Mouse (Mus musculus) CH12.LX (cell line): ENCODE results near the gene Ficd. TPM values are rescaled to one million over a fixed set of nuclear protein-coding genes. Genes with fewer than 3 reads are reported as not detected.

Experiments used
- DNase-seq: peaks from one replicate; pipeline ENCODE4 v3.0.0-alpha.2; 2013; ENCODE audit errors: extremely low read depth
- H3K27ac ChIP-seq: 2 replicates; pipeline ENCODE4 v1.5.1; 2012; ENCODE audit warnings: low read depth, mild to moderate bottlenecking, control low read depth, moderate library complexity; ENCODE audit not compliant: insufficient read depth
- H3K27me3 ChIP-seq: replicated peaks from 2 replicates; pipeline ENCODE3; 2012; ENCODE audit warnings: inconsistent platforms
- H3K36me3 ChIP-seq, 2 experiments: replicated peaks in 1 of 2; 2 replicates each; pipeline versions ENCODE3 to v1.6.1; 2012; ENCODE audit warnings: inconsistent platforms in 1 of 2, low read length in 1 of 2, mild to moderate bottlenecking in 1 of 2, mixed read lengths in 1 of 2, moderate library complexity in 1 of 2; ENCODE audit not compliant: control insufficient read depth in 1 of 2, insufficient read depth in 1 of 2
- H3K4me1 ChIP-seq, 2 experiments: 2 replicates each; pipeline ENCODE4 v1.6.1; 2012; ENCODE audit warnings: inconsistent platforms in 1 of 2, moderate library complexity in 1 of 2; ENCODE audit not compliant: insufficient read depth in 2 of 2, control insufficient read depth in 1 of 2
- H3K4me2 ChIP-seq: 2 replicates; pipeline ENCODE4 v1.6.1; 2012; ENCODE audit warnings: low read depth, mild to moderate bottlenecking, control low read depth; ENCODE audit not compliant: poor library complexity, insufficient read depth, severe bottlenecking
- H3K4me3 ChIP-seq, 3 experiments: fragments of 150-350 bp in 1 of 3; sonication (generic) in 1 of 3; replicated peaks in 1 of 3; 2 replicates each; pipeline versions ENCODE3 to v1.5.1; 2011 to 2012; ENCODE audit warnings: low read depth in 2 of 3, low read length in 2 of 3, mild to moderate bottlenecking in 2 of 3, moderate library complexity in 2 of 3, control low read depth in 1 of 3, improper control_type of control experiment in 1 of 3, inconsistent platforms in 1 of 3, mixed read lengths in 1 of 3; ENCODE audit not compliant: poor library complexity in 1 of 3
- H3K79me2 ChIP-seq: replicated peaks from 2 replicates; pipeline ENCODE4 v1.6.1; 2012; ENCODE audit warnings: mild to moderate bottlenecking, moderate library complexity; ENCODE audit not compliant: control insufficient read depth, poor library complexity, insufficient read depth, severe bottlenecking; ENCODE audit errors: extremely low read depth
- H3K9ac ChIP-seq: 2 replicates; pipeline ENCODE4 v1.6.1; 2012; ENCODE audit warnings: low read depth, mild to moderate bottlenecking, control low read depth, moderate library complexity; ENCODE audit not compliant: insufficient read depth
- H3K9me3 ChIP-seq: replicated peaks from 2 replicates; pipeline ENCODE3; 2012; ENCODE audit warnings: low read length, inconsistent platforms, mixed read lengths
- CHD1 ChIP-seq: IDR thresholded peaks from 2 replicates; pipeline ENCODE4 v1.6.1; 2012; ENCODE audit warnings: low read depth, low read length, improper control_type of control experiment, inconsistent platforms
- CHD2 ChIP-seq: IDR thresholded peaks from 2 replicates; pipeline ENCODE4 v1.6.1; 2011; ENCODE audit warnings: low read length, improper control_type of control experiment
- CTCF ChIP-seq, 2 experiments: IDR thresholded peaks in 1 of 2; conservative IDR thresholded peaks in 1 of 2; 2 replicates each; pipeline ENCODE4 v1.5.1; 2011 to 2012; ENCODE audit warnings: low read depth in 2 of 2, low read length in 2 of 2, improper control_type of control experiment in 1 of 2, inconsistent platforms in 1 of 2, mild to moderate bottlenecking in 1 of 2, moderate library complexity in 1 of 2
- EP300 ChIP-seq: IDR thresholded peaks from 2 replicates; pipeline ENCODE4 v1.6.1; 2011; ENCODE audit warnings: low read length, improper control_type of control experiment
- ETS1 ChIP-seq: conservative IDR thresholded peaks from 2 replicates; pipeline ENCODE4 v1.6.1; 2012; ENCODE audit warnings: low read depth, mild to moderate bottlenecking, inconsistent platforms, low read length, improper control_type of control experiment, moderate library complexity
- GABPA ChIP-seq: IDR thresholded peaks from 2 replicates; pipeline ENCODE4 v1.6.1; 2012; ENCODE audit warnings: low read depth, low read length, improper control_type of control experiment, inconsistent platforms; ENCODE audit not compliant: insufficient replicate concordance
- HCFC1 ChIP-seq: IDR thresholded peaks from 2 replicates; pipeline ENCODE4 v1.6.1; 2012; ENCODE audit warnings: low read depth, mild to moderate bottlenecking, inconsistent platforms, low read length, improper control_type of control experiment
- IRF4 ChIP-seq: IDR thresholded peaks from 2 replicates; pipeline ENCODE4 v1.6.1; 2014; ENCODE audit warnings: low read depth, mild to moderate bottlenecking, inconsistent platforms, low read length, improper control_type of control experiment
- JUN ChIP-seq: IDR thresholded peaks from 2 replicates; pipeline ENCODE4 v1.6.1; 2011; ENCODE audit warnings: low read depth, mild to moderate bottlenecking, low read length, improper control_type of control experiment, moderate library complexity; ENCODE audit not compliant: insufficient read depth
- JUND ChIP-seq: conservative IDR thresholded peaks from 2 replicates; pipeline ENCODE4 v1.6.1; 2011; ENCODE audit warnings: low read depth, low read length, improper control_type of control experiment
- KAT2A ChIP-seq: IDR thresholded peaks from 2 replicates; pipeline ENCODE4 v1.6.1; 2012; ENCODE audit warnings: low read length, improper control_type of control experiment, inconsistent platforms; ENCODE audit not compliant: insufficient replicate concordance
- MAFK ChIP-seq: IDR thresholded peaks from 2 replicates; pipeline ENCODE4 v1.6.1; 2011; ENCODE audit warnings: low read length, improper control_type of control experiment; ENCODE audit not compliant: insufficient replicate concordance
- MAZ ChIP-seq: IDR thresholded peaks from 2 replicates; pipeline ENCODE4 v1.6.1; 2012; ENCODE audit warnings: low read depth, mild to moderate bottlenecking, inconsistent platforms, low read length, improper control_type of control experiment, moderate library complexity
- MEF2A ChIP-seq: IDR thresholded peaks from 2 replicates; pipeline ENCODE4 v1.6.1; 2014; ENCODE audit warnings: low read depth, mild to moderate bottlenecking, inconsistent platforms, low read length, improper control_type of control experiment, borderline replicate concordance
- MXI1 ChIP-seq: IDR thresholded peaks from 2 replicates; pipeline ENCODE4 v1.6.1; 2011; ENCODE audit warnings: mild to moderate bottlenecking, low read depth, low read length, improper control_type of control experiment
- NELFE ChIP-seq: IDR thresholded peaks from 2 replicates; pipeline ENCODE4 v1.6.1; 2011; ENCODE audit warnings: low read depth, low read length, improper control_type of control experiment
- NRF1 ChIP-seq: IDR thresholded peaks from 2 replicates; pipeline ENCODE4 v1.6.1; 2014; ENCODE audit warnings: low read depth, mild to moderate bottlenecking, inconsistent platforms, low read length, improper control_type of control experiment, moderate library complexity
- PAX5 ChIP-seq: IDR thresholded peaks from 2 replicates; pipeline ENCODE4 v1.6.1; 2012; ENCODE audit warnings: low read length, inconsistent platforms, mixed read lengths
- RCOR1 ChIP-seq: conservative IDR thresholded peaks from 2 replicates; pipeline ENCODE4 v1.6.1; 2012; ENCODE audit warnings: low read depth, mild to moderate bottlenecking, inconsistent platforms, low read length, improper control_type of control experiment
- SIN3A ChIP-seq: IDR thresholded peaks from 2 replicates; pipeline ENCODE4 v1.6.1; 2012; ENCODE audit warnings: low read length, improper control_type of control experiment, inconsistent platforms
- SMC3 ChIP-seq: IDR thresholded peaks from 2 replicates; pipeline ENCODE4 v1.6.1; 2011; ENCODE audit warnings: low read depth, low read length, improper control_type of control experiment
- TCF12 ChIP-seq: IDR thresholded peaks from 2 replicates; pipeline ENCODE4 v1.6.1; 2014; ENCODE audit warnings: low read depth, mild to moderate bottlenecking, inconsistent platforms, low read length, improper control_type of control experiment
- UBTF ChIP-seq: IDR thresholded peaks from 2 replicates; pipeline ENCODE4 v1.6.1; 2012; ENCODE audit warnings: low read depth, mild to moderate bottlenecking, inconsistent platforms, low read length, improper control_type of control experiment, moderate library complexity
- USF1 ChIP-seq: IDR thresholded peaks from 2 replicates; pipeline ENCODE4 v1.6.1; 2014; ENCODE audit warnings: low read depth, mild to moderate bottlenecking, inconsistent platforms, low read length, improper control_type of control experiment
- ZC3H11A ChIP-seq: IDR thresholded peaks from 2 replicates; pipeline ENCODE4 v1.6.1; 2012; ENCODE audit warnings: low read depth, mild to moderate bottlenecking, inconsistent platforms, low read length, improper control_type of control experiment
- ZKSCAN1 ChIP-seq: IDR thresholded peaks from 2 replicates; pipeline ENCODE4 v1.6.1; 2012; ENCODE audit warnings: low read depth, inconsistent platforms, low read length, improper control_type of control experiment, borderline replicate concordance
- ZNF384 ChIP-seq: IDR thresholded peaks from 2 replicates; pipeline ENCODE4 v1.6.1; 2012; ENCODE audit warnings: low read depth, low read length, improper control_type of control experiment, inconsistent platforms
- dilution Hi-C: fragments of 300-500 bp; cut with MboI; formaldehyde crosslinking; loops from 2 replicates; pipeline ENCODE4 v1.14.3; 2020; ENCODE audit warnings: low sequenced_read_pairs; ENCODE audit not compliant: extremely low pct_unique_long_range_greater_than_20kb, extremely low pct_ligation_motif_present
- in situ Hi-C: fragments of 300-500 bp; cut with MboI; formaldehyde crosslinking; loops from 3 replicates; pipeline ENCODE4 v1.14.3; 2019; ENCODE audit warnings: low sequenced_read_pairs, low pct_ligation_motif_present, low pct_unique_long_range_greater_than_20kb, mixed read lengths
- polyA plus RNA-seq: library from polyadenylated mRNA; unstranded; fragments of >175 nt; gene quantifications from 2 replicates; pipeline ENCODE4 v1.2.1, GENCODE M21; 2012; ENCODE audit warnings: low read depth; ENCODE audit not compliant: insufficient read length
- total RNA-seq, 2 experiments: library from RNA; depleted of rRNA; stranded (reverse); fragments of 300-350 nt in 1 of 2; fragments of >200 nt in 1 of 2; gene quantifications; 2 replicates each; pipeline ENCODE4 v1.2.3; 2012 to 2014

The Ficd gene
- total and polyA plus RNA-seq, 3 experiments, result 2.4 to 2.5 (median 2.4) TPM

- TF ChIP-seq USF1 (no peak), ZNF384 (peak; percentile 83), MAZ (no peak), HCFC1 (peak; percentile 86), CHD1 (no peak), TCF12 (peak; percentile 77)
- TF ChIP-seq, all 38 proteins: peak for 21
Measured at GRCm38 (mm10) chr5:113772450-113772895, 36.9 kb downstream of the Ficd start, which contains the start of the genes Sart3 and Iscu (continued).

GRCm38 (mm10) chr5:113772905-113773519 lies 37.4 kb downstream of the Ficd start:
- peak overlapping the region; percentile 97 to 100 (median 98) for H3K4me3 ChIP-seq
- no peak for TF ChIP-seq KAT2A
- peak; percentile 30; the same call in 1 of the 2 replicates for TF ChIP-seq UBTF
- TF ChIP-seq, all 38 proteins: peak for 1
- dilution Hi-C loops, result no loop called here
- Histone ChIP-seq H3K4me1 (peaks cover 44 to 65% of the 10 kb centered on the region in 2 experiments), H3K27me3 (no peaks in the 10 kb centered on the region), H3K4me2 (peak overlapping the region; percentile 99), H3K9me3 (no peaks in the 10 kb centered on the region), H3K27ac (peak overlapping the region; percentile 18), H3K79me2 (peaks cover 48% of the 10 kb centered on the region), H3K9ac (peak overlapping the region; percentile 84), H3K36me3 (peaks cover 33 to 48% of the 10 kb centered on the region in 2 experiments)
- in situ Hi-C loops, result loop anchor here (10.0 kb wide), 1 partner anchor 62 kb away; the partner anchor contains the start of gene Selplg
- no peak for DNase-seq

GRCm38 (mm10) chr5:113773664-113774063 lies 38.1 kb downstream of the Ficd start:
- dilution Hi-C loops, result no loop called here
- H3K36me3 ChIP-seq, result peaks cover 26 to 47% of the 10 kb centered on the region in 2 experiments
- in situ Hi-C loops, result loop anchor here (10.0 kb wide), 1 partner anchor 61 kb away; the partner anchor contains the start of gene Selplg
- H3K27me3 ChIP-seq, result no peaks in the 10 kb centered on the region
- peaks cover 42% of the 10 kb centered on the region for H3K79me2 ChIP-seq
- peak overlapping the region; percentile 97 to 100 (median 98) for H3K4me3 ChIP-seq
- H3K9ac ChIP-seq, result peak overlapping the region; percentile 84; the same call in 1 of the 2 replicates
- H3K9me3 ChIP-seq, result no peaks in the 10 kb centered on the region
- peak overlapping the region; percentile 99 for H3K4me2 ChIP-seq
- peak; percentile 88 for DNase-seq
- H3K4me1 ChIP-seq, result peaks cover 40 to 65% of the 10 kb centered on the region in 2 experiments
- no peak overlapping the region; the same call in 1 of the 2 replicates for H3K27ac ChIP-seq
- TF ChIP-seq SMC3 (peak; percentile 100), ZKSCAN1 (no peak), MXI1 (peak; percentile 86), MEF2A (peak; percentile 60), JUND (peak; percentile 58; the same call in 1 of the 2 replicates), ETS1 (peak; percentile 61; the same call in 1 of the 2 replicates), MAFK (peak; percentile 41; the same call in 1 of the 2 replicates), NELFE (peak; percentile 70), ZNF384 (peak; percentile 34; the same call in 1 of the 2 replicates), EP300 (peak; percentile 57; the same call in 1 of the 2 replicates), RCOR1 (peak; percentile 74; the same call in 1 of the 2 replicates), ZC3H11A (peak; percentile 92), CTCF (conservative IDR thresholded peaks at IDR 0.05 in 1 of 2, IDR thresholded peaks at IDR 0.05 in 1 of 2; ENCODE audit: low read depth in 2 of 2, low read length in 2 of 2) (peak; percentile 60 to 98), JUN (peak; percentile 35; the same call in 1 of the 2 replicates), NRF1 (peak; percentile 38; the same call in 1 of the 2 replicates), KAT2A (no peak), IRF4 (peak; percentile 75), GABPA (no peak), CHD2 (peak; percentile 28; the same call in 1 of the 2 replicates), PAX5 (no peak), SIN3A (peak; percentile 97)
